In the genomic region with DNA sequence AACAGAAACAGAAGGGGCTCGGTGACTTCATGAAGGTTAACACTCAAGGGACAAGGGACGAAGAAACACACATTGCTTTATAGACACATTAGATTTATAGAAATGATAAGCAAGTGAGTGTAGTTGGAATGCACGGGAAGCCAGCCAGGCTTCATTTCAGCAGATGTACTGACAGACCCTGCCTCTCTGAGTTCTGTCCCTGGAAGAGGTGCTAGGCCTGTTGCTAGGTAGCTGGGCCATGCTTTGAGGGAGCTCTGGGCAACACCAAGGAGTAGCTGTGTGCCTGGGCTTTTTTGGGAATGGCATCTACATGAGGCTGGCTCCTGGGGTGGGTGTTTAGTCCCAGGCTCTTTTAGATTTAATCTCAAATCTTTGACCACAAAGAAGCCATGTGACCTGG, we compare ENCODE assay signal across 18 mouse cellular contexts. TPM values are rescaled to one million over a fixed set of nuclear protein-coding genes. Genes with fewer than 3 reads are reported as not detected.
DNase-seq lines count a peak whose midpoint lies in the region; ATAC-seq and TF ChIP-seq lines count a peak whose summit lies in the region.
"Had no signal": no experiment of that assay in that cellular context is flagged by ENCODE, and none has a peak within 500 bp of the region (broad histone marks: within the 10 kb centered on the region; RNA-seq: fewer than 3 reads in every experiment).

No protein-coding gene starts in this region.

- WGBS in lung, postnatal 0 days, result 43% methylated on average over 3 of the region's 3 CpGs

- H3K9me3 ChIP-seq in lung, postnatal 0 days (ENCODE audit: low read length), result no peaks in the 10 kb centered on the region
- H3K9me3 ChIP-seq: forebrain, embryonic 15.5 days; G1E; midbrain, embryonic 12.5 days had no signal

- H3K27me3 ChIP-seq in lung, postnatal 0 days (replicated peaks; ENCODE audit: insufficient read depth, low read length), result no peaks in the 10 kb centered on the region
- H3K27me3 ChIP-seq: forebrain, embryonic 15.5 days; midbrain, embryonic 12.5 days had no signal

- peaks cover 3% of the 10 kb centered on the region; the same call in 1 of the 2 replicates for H3K4me1 ChIP-seq in lung, postnatal 0 days (ENCODE audit: insufficient read depth, low read depth, low read length)
- H3K4me1 ChIP-seq: forebrain, embryonic 15.5 days had no signal

- H3K36me3 ChIP-seq in lung, postnatal 0 days (ENCODE audit: insufficient read depth, low read length), result no peaks in the 10 kb centered on the region
- H3K36me3 ChIP-seq: forebrain, embryonic 15.5 days; G1E; midbrain, embryonic 12.5 days had no signal

- H3K27ac ChIP-seq in lung, postnatal 0 days (ENCODE audit: low read length), result no peak overlapping the region
- H3K27ac ChIP-seq: forebrain, embryonic 15.5 days; midbrain, embryonic 12.5 days had no signal

- H3K4me3 ChIP-seq in lung, postnatal 0 days (ENCODE audit: low read depth, low read length), result no peak overlapping the region
- H3K4me3 ChIP-seq: forebrain, embryonic 15.5 days; midbrain, embryonic 12.5 days; myocyte had no signal

- intact Hi-C loops in left cerebral cortex, postnatal 14 days (cut with DNase I), result no loop called here

- ATAC-seq in lung, postnatal 0 days, result no peak
- ATAC-seq: forebrain, embryonic 15.5 days; hindbrain, embryonic 16.5 days had no signal

- H3K9ac ChIP-seq in lung, postnatal 0 days (replicated peaks; ENCODE audit: low read depth), result no peak overlapping the region
- H3K9ac ChIP-seq: forebrain, embryonic 15.5 days; midbrain, embryonic 12.5 days had no signal

- TF ChIP-seq EP300 in lung, postnatal 0 days (IDR thresholded peaks at IDR 0.05), result no peak

- peak; percentile 55 to 77 for DNase-seq in left cerebral cortex, postnatal 14 days (ENCODE audit: low spot score in 2 of 2)
- no peak for DNase-seq in left cerebral cortex, adult 11 months (ENCODE audit: low spot score)
- DNase-seq in frontal cortex, postnatal 10 days (ENCODE audit: low spot score in 2 of 2), result peak; percentile 41 to 60
- DNase-seq in layer of hippocampus, adult 9-10 months (ENCODE audit: low spot score), result peak; percentile 43
- DNase-seq in right cerebral cortex, postnatal 4 days, result peak; percentile 56
- no peak for DNase-seq in lung, postnatal 0 days (ENCODE audit: low spot score)
- DNase-seq in urinary bladder, postnatal 10 days (ENCODE audit: low spot score), result no peak
- DNase-seq: adrenal gland, postnatal 14 days; cerebellum, postnatal 10 days; heart, postnatal 10 days; kidney, adult 2 months; kidney, postnatal 4 days; retina, postnatal 1 day had no signal

- TF ChIP-seq CTCF in lung, postnatal 0 days (IDR thresholded peaks at IDR 0.05), result no peak

- H3K4me2 ChIP-seq in lung, postnatal 0 days (replicated peaks; ENCODE audit: low read depth, low read length), result no peak overlapping the region
- H3K4me2 ChIP-seq: forebrain, embryonic 15.5 days; midbrain, embryonic 12.5 days had no signal

RNA-seq across cellular contexts. Expression of a gene that starts 40.7 kb away (rescaled TPM):
- total RNA-seq in left cerebral cortex, postnatal 14 days (2021), result 1 to 10 TPM; 4.1 to 5.7 TPM
- polyA plus RNA-seq in lung, postnatal 0 days (2015; fragmentation: Nextera tagmentation; extraction: Ambion mirVana), result 0.55 and 0.92 TPM in 2 replicates
- polyA plus RNA-seq: G1E had no signal

Comparison
In these comparisons a context has a peak if more than half of its experiments do, and no peak if none do; other contexts are left out.
1. DNase-seq: peak in left cerebral cortex, postnatal 14 days (2 of 2), frontal cortex, postnatal 10 days (2 of 2), layer of hippocampus, adult 9-10 months (single experiment) and right cerebral cortex, postnatal 4 days (single experiment); none in left cerebral cortex, adult 11 months (single experiment), lung, postnatal 0 days (single experiment) and urinary bladder, postnatal 10 days (single experiment).